Mouse (Mus musculus): ENCODE results near the gene Wdr5. TPM values are rescaled to one million over a fixed set of nuclear protein-coding genes. Genes with fewer than 3 reads are reported as not detected.

Gene Wdr5
- total RNA-seq (2022): 10 to 100 TPM; 25.6 to 27.1 (median 26.0) TPM

GRCm38 (mm10) chr2:27514639-27515328 lies at the start of gene Wdr5:
TSS of gene Wdr5 (plus strand) at chr2:27515157.
- peak; percentile 91 to 98 for DNase-seq (ENCODE audit: low spot score in 2 of 2)

GRCm38 (mm10) chr2:27469292-27469990 lies 45.5 kb upstream of the Wdr5 start:
- DNase-seq (ENCODE audit: low spot score in 2 of 2): no peak

GRCm38 (mm10) chr2:27469991-27470355 lies 45.0 kb upstream of the Wdr5 start:
- no peak for DNase-seq (ENCODE audit: low spot score in 2 of 2)

- no peak for DNase-seq (ENCODE audit: low spot score in 2 of 2)
Observed at GRCm38 (mm10) chr2:27470535-27470934, 44.4 kb upstream of the Wdr5 start.

GRCm38 (mm10) chr2:27471170-27471584 lies 43.8 kb upstream of the Wdr5 start:
- DNase-seq (ENCODE audit: low spot score in 2 of 2): no peak

GRCm38 (mm10) chr2:27473061-27473765 lies 41.7 kb upstream of the Wdr5 start:
- DNase-seq (ENCODE audit: low spot score in 2 of 2): no peak

GRCm38 (mm10) chr2:27473911-27474310 lies 41.0 kb upstream of the Wdr5 start:
- DNase-seq (ENCODE audit: low spot score in 2 of 2): no peak

GRCm38 (mm10) chr2:27474621-27475484 lies 40.1 kb upstream of the Wdr5 start:
- DNase-seq (ENCODE audit: low spot score in 2 of 2): no peak

- peak; percentile 72 to 94 for DNase-seq (ENCODE audit: low spot score in 2 of 2)
Observed at GRCm38 (mm10) chr2:27475495-27476302, 39.3 kb upstream of the Wdr5 start.

GRCm38 (mm10) chr2:27476303-27477192 lies 38.4 kb upstream of the Wdr5 start:
- DNase-seq (ENCODE audit: low spot score in 2 of 2): no peak

GRCm38 (mm10) chr2:27479821-27480220 lies 35.1 kb upstream of the Wdr5 start:
- DNase-seq (ENCODE audit: low spot score in 2 of 2): no peak

- DNase-seq (ENCODE audit: low spot score in 2 of 2): no peak
Observed at GRCm38 (mm10) chr2:27480367-27480766, 34.6 kb upstream of the Wdr5 start.

GRCm38 (mm10) chr2:27482265-27482861 lies 32.6 kb upstream of the Wdr5 start:
- DNase-seq (ENCODE audit: low spot score in 2 of 2): no peak

- DNase-seq (ENCODE audit: low spot score in 2 of 2): no peak
Observed at GRCm38 (mm10) chr2:27486725-27487124, 28.2 kb upstream of the Wdr5 start.

GRCm38 (mm10) chr2:27487336-27488049 lies 27.5 kb upstream of the Wdr5 start:
- no peak for DNase-seq (ENCODE audit: low spot score in 2 of 2)

GRCm38 (mm10) chr2:27488362-27488761 lies 26.6 kb upstream of the Wdr5 start:
- DNase-seq (ENCODE audit: low spot score in 2 of 2): no peak

GRCm38 (mm10) chr2:27490939-27491338 lies 24.0 kb upstream of the Wdr5 start:
- DNase-seq (ENCODE audit: low spot score in 2 of 2): no peak

- DNase-seq (ENCODE audit: low spot score in 2 of 2): no peak
Observed at GRCm38 (mm10) chr2:27493971-27494370, 21.0 kb upstream of the Wdr5 start.
